Mouse (Mus musculus) liver, postnatal 0 days (tissue): ENCODE data around the gene Ehf. TPM values are rescaled to one million over a fixed set of nuclear protein-coding genes. Genes with fewer than 3 reads are reported as not detected.

ENCODE experiments used
- ATAC-seq: fragments of 200-750 bp; cut with Nextera tagmentation; 2 replicates; pipeline ENCODE4 v1.8.0; 2017; ENCODE audit warnings: mild to moderate bottlenecking, moderate library complexity
- DNase-seq: peaks from one replicate; pipeline ENCODE4 v3.0.0-alpha.2; 2016
- H3K27ac ChIP-seq: fragments of 300-500 bp; sonication (generic); 2 replicates; pipeline ENCODE4 v1.5.1; 2014; ENCODE audit warnings: antibody characterized with exemption, moderate library complexity, mild to moderate bottlenecking, low read depth
- H3K27me3 ChIP-seq: fragments of 300-500 bp; sonication (generic); 2 replicates; pipeline ENCODE4 v1.6.1; 2014; ENCODE audit warnings: low read length, control low read depth, mixed read lengths; ENCODE audit not compliant: insufficient read depth
- H3K36me3 ChIP-seq: fragments of 300-500 bp; sonication (generic); replicated peaks from 2 replicates; pipeline ENCODE4 v1.6.1; 2014; ENCODE audit warnings: mild to moderate bottlenecking, control low read depth, low read length, moderate library complexity, mixed read lengths; ENCODE audit not compliant: insufficient read depth
- H3K4me1 ChIP-seq: fragments of 300-500 bp; sonication (generic); 2 replicates; pipeline ENCODE4 v1.6.1; 2014; ENCODE audit warnings: antibody characterized with exemption, mild to moderate bottlenecking, control low read depth; ENCODE audit not compliant: insufficient read depth
- H3K4me2 ChIP-seq: fragments of 300-500 bp; sonication (generic); 2 replicates; pipeline ENCODE4 v1.6.1; 2014; ENCODE audit warnings: low read depth, mild to moderate bottlenecking, low read length, moderate library complexity, mixed read lengths
- H3K4me3 ChIP-seq: fragments of 300-500 bp; sonication (generic); 2 replicates; pipeline ENCODE4 v1.5.1; 2014; ENCODE audit warnings: low read depth, low read length
- H3K9ac ChIP-seq: fragments of 300-500 bp; sonication (generic); replicated peaks from 2 replicates; pipeline ENCODE4 v1.6.1; 2014; ENCODE audit warnings: mild to moderate bottlenecking, moderate library complexity
- H3K9me3 ChIP-seq: fragments of 300-500 bp; sonication (generic); 2 replicates; pipeline ENCODE4 v1.6.1; 2016; ENCODE audit warnings: mild to moderate bottlenecking, control low read depth, low read length, mixed read lengths
- CTCF ChIP-seq: sonication (generic); IDR thresholded peaks from 2 replicates; pipeline ENCODE4 v1.5.1; 2016; ENCODE audit warnings: antibody characterized with exemption, low read depth
- EP300 ChIP-seq: IDR thresholded peaks from 2 replicates; pipeline ENCODE4 v1.6.1; 2016; ENCODE audit warnings: antibody characterized with exemption, low read depth, mild to moderate bottlenecking
- WGBS: fragments of 180-500 bp; shearing (Covaris S2); extraction: QIAGEN DNeasy Blood & Tissue Kit; methylation state at CpG from one replicate; pipeline ENCODE4 v1.1.7; 2014; ENCODE audit not compliant: insufficient replicate concordance; 5-methylcytosine and 5-hydroxymethylcytosine counted together
- polyA plus RNA-seq: library from polyadenylated mRNA; unstranded; fragments of >200 nt; fragmentation: Nextera tagmentation; extraction: Ambion mirVana; gene quantifications from 2 replicates; pipeline ENCODE4 v1.2.1, GENCODE M21; 2015

Ehf gene
- polyA plus RNA-seq, 1 experiment from 2014 or later, result 0.26 TPM

DNA sequence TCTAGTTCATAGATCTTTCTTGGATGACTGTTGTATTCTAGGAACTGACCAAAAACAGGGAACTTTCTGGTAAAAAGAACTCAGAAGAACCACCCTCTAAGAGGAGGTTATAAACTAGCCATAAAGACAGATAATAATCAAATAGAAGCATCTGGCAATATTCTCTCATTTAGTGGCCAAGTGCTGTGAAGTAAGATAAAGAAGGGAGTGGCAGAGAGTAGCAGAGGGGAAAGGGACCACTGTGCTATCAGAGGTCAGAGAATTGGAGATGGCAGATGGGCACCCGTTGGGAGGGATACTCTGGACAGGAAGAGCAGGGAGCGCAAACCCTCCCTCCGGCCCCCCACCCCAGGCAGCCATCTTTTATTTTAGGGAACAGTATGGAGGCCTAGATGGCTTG lies 34.3 kb upstream of the Ehf start:
- H3K27ac ChIP-seq, result no peak overlapping the region
- H3K4me3 ChIP-seq, result no peak overlapping the region
- H3K4me2 ChIP-seq, result no peak overlapping the region
- no peak for TF ChIP-seq CTCF
- 0 out of 2 replicates have a peak, but pooled peaks have one; percentile 31 for TF ChIP-seq EP300
- WGBS, result 63% methylated on average over 3 of the region's 3 CpGs
- peaks cover 3% of the 10 kb centered on the region; the same call in 1 of the 2 replicates for H3K4me1 ChIP-seq
- H3K27me3 ChIP-seq, result no peaks in the 10 kb centered on the region
- H3K36me3 ChIP-seq, result no peaks in the 10 kb centered on the region
- ATAC-seq (no peak), DNase-seq (no peak)
- no peaks in the 10 kb centered on the region for H3K9me3 ChIP-seq
- no peak overlapping the region for H3K9ac ChIP-seq

DNA sequence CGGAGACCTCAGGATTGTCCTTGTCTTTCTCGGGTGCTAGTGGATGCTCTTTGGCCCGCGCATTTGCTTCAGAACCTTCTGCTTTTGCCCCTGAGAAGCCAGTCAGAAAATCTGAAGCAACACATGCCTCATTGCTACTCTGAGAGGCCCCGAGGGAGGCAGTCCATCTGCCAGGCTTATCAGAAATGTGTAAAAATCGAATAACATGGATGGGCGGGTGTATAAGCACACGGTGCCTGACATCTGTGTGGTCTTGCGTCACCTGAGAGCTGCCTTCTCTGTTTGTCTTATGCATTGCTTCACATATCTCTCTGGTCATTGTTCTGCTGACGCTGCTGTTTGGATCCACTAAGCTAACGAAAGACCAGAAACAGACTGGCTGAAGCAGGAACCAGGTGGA lies 33.5 kb upstream of the Ehf start:
- Histone ChIP-seq H3K9me3 (no peaks in the 10 kb centered on the region), H3K4me2 (no peak overlapping the region), H3K27me3 (no peaks in the 10 kb centered on the region), H3K4me3 (no peak overlapping the region), H3K27ac (no peak overlapping the region), H3K36me3 (no peaks in the 10 kb centered on the region), H3K4me1 (peaks cover 3% of the 10 kb centered on the region; the same call in 1 of the 2 replicates), H3K9ac (no peak overlapping the region)
- 58% methylated on average over 11 of the region's 11 CpGs for WGBS
- ATAC-seq (peak; percentile 72), DNase-seq (no peak)
- no peak for TF ChIP-seq CTCF
- TF ChIP-seq EP300, result no peak

DNA sequence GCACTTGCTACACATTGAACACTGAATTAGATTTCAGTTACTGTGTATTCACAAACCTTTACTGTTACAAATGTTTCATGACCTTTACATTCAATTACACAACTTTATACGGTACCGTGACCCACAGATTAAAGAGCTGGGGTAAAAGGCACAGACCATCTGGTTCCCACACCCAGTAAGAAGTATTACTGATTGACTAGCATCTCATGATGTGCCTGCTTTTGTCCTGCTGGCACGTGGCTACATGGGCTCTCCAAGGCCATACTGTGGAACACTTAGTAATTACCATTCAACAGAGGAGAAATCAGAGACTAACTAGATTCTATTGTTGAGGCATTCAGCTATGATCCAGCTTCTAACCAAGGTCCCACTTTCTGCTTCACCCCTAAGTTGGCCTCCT lies 32.9 kb upstream of the Ehf start:
- ATAC-seq (no peak), DNase-seq (no peak)
- H3K4me3 ChIP-seq, result no peak overlapping the region
- 69% methylated on average over 3 of the region's 3 CpGs for WGBS
- no peak overlapping the region for H3K4me2 ChIP-seq
- no peaks in the 10 kb centered on the region for H3K36me3 ChIP-seq
- no peak overlapping the region for H3K27ac ChIP-seq
- H3K27me3 ChIP-seq, result no peaks in the 10 kb centered on the region
- TF ChIP-seq EP300 (no peak), CTCF (no peak)
- no peaks in the 10 kb centered on the region for H3K9me3 ChIP-seq
- H3K9ac ChIP-seq, result no peak overlapping the region
- H3K4me1 ChIP-seq, result peaks cover 3% of the 10 kb centered on the region; the same call in 1 of the 2 replicates

DNA sequence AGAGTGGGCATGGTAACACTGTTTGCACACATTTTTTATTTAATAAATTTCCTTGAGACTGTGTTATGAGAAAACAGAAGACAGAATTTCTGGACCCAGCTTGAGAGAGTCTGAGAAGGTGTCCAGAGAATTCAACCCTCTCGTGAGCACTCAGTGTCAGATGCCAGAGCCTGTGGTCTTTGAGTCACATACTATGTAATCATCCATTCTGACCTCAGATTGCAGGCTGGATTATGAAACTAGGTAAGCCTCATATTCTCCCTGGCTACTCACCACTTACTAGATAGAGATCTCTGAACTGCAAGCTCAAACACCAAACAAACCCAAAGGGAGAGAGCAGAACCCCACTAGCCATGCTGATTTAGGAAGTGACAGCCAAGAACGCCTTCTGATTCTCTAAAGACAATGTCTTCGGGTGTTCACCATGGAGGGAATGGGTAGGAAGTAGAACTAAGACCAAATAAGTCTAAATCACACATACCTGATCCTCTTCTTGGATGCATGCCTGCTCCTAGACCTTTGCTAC lies 28.7 kb upstream of the Ehf start:
- 71% methylated on average over 3 of the region's 3 CpGs for WGBS
- H3K9ac ChIP-seq, result no peak overlapping the region
- no peak overlapping the region for H3K27ac ChIP-seq
- no peaks in the 10 kb centered on the region for H3K9me3 ChIP-seq
- TF ChIP-seq CTCF (no peak), EP300 (no peak)
- H3K27me3 ChIP-seq, result no peaks in the 10 kb centered on the region
- no peak overlapping the region for H3K4me3 ChIP-seq
- no peak overlapping the region for H3K4me2 ChIP-seq
- no peaks in the 10 kb centered on the region for H3K36me3 ChIP-seq
- no peak for DNase-seq
- no peak for ATAC-seq
- peaks cover 3% of the 10 kb centered on the region; the same call in 1 of the 2 replicates for H3K4me1 ChIP-seq

DNA sequence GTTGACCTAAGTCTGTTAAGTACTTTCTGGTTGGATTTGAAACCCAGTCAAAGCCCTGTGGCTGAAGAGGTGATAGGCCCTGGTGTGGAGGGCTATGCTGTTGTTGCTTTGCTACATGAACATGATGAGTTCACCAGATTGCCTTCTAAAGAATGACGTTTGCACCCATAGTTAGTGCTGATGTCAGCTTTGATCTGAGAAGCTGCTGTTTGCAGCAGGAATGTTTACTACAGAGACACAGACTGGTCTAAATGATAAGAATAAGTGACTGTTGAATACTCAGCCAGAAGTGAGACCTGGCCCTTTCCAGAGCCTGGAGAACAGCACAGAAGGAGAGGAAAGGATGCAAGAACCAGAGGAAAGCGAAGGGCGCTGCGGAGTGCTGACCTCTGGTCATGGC lies 25.7 kb upstream of the Ehf start:
- no peaks in the 10 kb centered on the region for H3K9me3 ChIP-seq
- H3K27me3 ChIP-seq, result no peaks in the 10 kb centered on the region
- no peak overlapping the region for H3K9ac ChIP-seq
- 72% methylated on average over 4 of the region's 4 CpGs for WGBS
- DNase-seq (no peak), ATAC-seq (no peak)
- H3K4me2 ChIP-seq, result no peak overlapping the region
- H3K36me3 ChIP-seq, result no peaks in the 10 kb centered on the region
- H3K4me3 ChIP-seq, result no peak overlapping the region
- no peak for TF ChIP-seq EP300
- no peak for TF ChIP-seq CTCF
- peaks cover 6% of the 10 kb centered on the region; the same call in 1 of the 2 replicates for H3K4me1 ChIP-seq
- H3K27ac ChIP-seq, result no peak overlapping the region

DNA sequence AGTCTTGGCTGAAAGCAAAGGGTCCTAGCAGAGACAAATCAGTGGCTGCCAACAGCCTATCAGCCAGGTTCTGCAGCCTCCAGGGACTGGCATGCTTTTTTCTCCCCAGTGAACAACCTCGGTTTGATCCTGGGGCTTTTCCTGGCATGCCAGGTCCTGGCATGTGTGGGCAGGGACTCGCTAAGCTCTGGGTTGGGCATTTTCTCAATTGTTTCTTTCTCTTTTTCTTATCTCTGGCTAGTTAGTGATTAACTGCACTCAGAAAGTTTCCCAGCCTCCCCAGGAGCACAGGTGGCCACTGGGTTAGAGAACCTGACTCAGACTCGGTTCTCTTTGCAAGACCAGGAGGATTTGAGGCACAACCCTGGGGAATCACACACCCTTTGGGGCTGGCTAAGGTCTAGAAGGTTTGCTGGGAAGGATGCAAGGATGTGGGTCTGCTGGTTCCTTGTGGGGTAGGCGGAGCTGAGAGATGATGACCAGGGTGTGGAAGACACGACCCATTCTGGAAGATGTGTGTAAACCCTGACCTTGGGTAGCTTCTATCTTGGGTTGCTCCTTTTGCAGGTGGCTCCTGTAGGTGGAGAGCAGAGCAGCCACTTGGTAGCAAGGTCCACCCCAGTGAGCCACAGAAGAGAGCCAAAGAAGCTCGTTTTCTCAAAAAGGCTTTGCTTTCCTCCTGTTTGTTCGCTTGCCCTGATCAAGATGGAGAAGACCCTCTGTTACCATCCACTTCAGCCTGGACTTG lies 22.4 kb upstream of the Ehf start:
- Histone ChIP-seq H3K4me1 (peaks cover 6% of the 10 kb centered on the region), H3K9me3 (no peaks in the 10 kb centered on the region), H3K36me3 (no peaks in the 10 kb centered on the region), H3K27me3 (no peaks in the 10 kb centered on the region), H3K4me2 (no peak overlapping the region), H3K4me3 (no peak overlapping the region), H3K9ac (no peak overlapping the region), H3K27ac (no peak overlapping the region)
- TF ChIP-seq CTCF (no peak), EP300 (no peak)
- 54% methylated on average over 7 of the region's 7 CpGs for WGBS
- ATAC-seq (no peak), DNase-seq (no peak)
